Mouse (Mus musculus) kidney, postnatal 10 days (tissue): ENCODE results near the gene Rimbp2.
"Not testable (repeated sequence)": the region's sequence is repeated elsewhere in the genome, so short reads cannot be mapped to it uniquely, and the experiment has no call there.

ENCODE experiments used
- DNase-seq: peaks from one replicate; pipeline ENCODE4 v3.0.0; 2021; ENCODE audit warnings: mixed read lengths

Gene Rimbp2

DNA sequence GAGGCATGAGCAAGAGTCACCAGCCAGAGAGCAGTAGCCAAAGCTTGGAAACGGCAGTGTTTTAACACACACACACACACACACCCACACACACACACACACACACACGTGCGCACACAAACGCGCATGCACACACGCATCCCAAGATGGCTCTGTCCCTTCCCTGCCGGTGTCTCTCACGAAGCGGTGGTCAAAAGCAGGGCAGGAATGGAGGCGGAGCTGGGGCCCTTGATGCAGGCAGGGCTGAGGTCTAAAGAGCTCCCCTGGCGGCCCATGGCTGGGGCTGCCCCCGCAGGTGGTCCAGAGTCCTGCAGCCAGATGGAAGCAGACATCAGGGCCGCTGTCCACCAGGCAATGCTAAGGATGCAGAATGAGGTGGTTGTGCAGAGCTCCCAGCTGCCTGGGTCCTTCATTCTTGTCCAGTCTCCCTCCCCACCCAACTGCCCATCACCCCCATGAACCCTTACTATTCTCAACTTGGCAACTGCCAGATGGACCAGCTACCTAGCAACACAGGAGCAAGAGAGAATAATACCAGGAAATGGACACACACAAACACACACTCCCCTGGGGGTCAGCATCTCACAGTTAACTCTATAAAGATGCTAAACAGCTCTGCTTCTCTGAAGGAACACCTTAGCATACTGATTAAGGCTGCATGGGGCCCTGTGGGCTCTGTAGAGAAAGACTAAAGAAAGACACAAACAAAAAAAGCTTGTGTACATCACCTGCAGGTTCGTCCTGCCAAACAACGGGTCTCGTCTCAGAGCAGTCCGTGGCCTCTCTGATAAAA lies at the start of gene Rimbp2:
TSS of gene Rimbp2 (minus strand) at position 209 of the 793 bp plus-strand sequence.
- DNase-seq, result peak; percentile 25

DNA sequence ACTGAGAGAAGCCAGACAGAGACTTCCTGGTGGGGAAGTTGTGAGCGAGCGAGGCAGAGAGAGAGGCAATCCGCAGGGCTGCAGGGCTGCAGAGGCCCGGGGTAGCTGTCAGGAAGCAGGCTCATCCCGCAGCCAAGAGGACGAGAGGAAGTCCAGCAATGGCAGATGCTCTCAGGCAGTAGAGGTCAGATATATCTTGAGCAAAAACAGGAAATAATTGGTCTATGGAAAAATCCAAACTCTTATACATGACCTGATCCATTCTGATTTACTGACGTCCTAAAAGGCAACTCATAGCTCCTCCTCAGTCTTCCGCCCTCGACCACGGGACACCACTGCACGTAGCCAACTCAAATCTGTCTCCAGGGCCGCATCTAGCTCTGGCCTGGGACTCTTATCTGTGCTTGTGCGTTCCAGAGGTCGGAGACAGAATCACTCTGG lies 49.3 kb upstream of the Rimbp2 start:
- DNase-seq, result peak; percentile 75

DNA sequence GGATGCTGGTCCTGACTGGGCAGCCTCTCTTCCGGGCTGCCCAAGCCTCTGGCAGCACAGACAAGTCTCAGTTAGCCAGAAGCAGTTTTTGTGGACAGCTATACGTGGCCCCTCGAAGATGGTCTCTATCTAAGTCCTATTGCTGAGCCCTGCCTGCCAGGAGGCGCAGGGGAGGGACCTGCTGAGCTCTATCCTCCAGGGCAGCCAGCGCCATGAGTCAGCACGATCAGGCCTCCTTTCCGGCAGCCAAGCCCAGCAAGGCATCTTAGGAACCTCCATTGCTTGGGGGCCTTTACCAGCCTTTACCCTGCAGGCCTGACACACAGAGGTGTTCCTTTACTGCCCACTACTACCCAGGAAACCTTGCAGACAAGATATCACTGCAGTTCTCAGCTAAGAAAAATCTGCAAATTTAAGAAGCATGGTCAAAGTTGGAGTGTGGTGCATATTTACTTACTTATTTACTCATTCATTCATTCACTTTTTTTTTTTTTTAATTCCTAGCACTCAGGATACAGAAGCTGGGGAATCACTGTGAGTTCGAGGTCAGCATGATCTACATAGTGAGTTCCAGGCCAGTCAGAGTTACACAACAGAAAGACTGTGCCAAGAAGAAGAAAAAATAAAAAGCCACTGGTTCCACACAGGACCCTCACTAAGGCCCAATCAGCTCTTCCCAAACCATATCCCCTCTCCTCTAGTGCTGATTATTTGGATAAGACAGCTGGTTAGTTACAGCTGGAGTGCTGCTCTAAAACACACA lies 47.6 kb upstream of the Rimbp2 start:
- DNase-seq, result peak; percentile 33

DNA sequence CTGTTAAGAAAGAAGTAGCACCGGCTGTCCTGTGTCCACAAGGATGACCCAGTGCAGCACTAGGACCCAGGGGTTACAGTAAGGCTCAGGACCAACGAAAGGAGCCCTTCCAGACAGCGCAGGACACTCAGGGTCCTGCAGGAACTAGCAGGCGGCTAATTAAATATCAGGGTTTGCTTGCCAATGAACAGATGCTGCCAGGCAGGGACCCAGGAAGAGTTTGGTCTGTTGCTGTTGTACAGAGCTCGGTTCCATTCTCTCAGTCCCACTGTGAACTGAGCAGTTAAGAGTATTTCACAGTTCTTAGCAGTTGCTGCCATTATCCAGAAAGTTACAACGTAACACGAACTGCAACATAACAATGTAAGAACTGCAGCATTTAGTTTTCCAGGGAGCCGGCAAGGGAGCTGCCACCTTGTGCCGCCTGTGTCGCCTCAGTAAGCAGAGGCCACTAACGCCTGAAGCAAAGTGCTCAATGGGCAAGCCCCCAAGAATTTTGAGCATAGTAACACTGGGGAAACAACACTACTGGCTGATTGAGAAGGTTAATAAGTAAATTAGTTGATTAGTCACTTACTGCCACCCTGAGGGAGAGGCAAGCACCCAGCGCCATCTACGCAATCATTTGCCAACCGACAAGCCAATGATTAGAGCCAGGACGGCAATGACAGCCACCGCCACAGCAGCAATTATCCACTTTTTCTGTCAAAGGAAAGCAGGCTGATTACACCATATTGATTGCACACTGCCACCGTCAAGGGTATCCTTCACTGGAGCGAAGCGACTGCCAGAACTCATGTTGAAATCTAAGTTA lies 34.1 kb upstream of the Rimbp2 start:
- peak; percentile 51 for DNase-seq

DNA sequence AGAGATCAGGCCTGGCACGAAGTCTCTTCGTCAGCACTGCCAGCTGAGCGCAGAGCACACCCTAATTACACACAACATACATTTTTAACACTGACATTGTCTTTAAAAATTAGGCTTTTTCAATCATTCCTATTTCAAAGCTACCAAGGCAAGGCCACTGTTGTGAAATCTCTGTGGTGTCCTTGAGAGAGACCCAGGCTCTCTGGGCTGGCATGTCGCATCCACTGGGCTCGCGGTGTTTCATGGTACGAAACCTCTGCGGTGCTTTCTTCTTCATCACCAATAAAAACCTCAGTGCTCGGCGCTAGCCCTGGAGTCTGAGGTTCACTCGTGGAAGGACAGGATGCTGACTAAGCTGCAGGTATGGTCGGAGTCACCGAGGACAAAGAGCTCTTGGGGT lies 32.7 kb upstream of the Rimbp2 start:
- no peak for DNase-seq

DNA sequence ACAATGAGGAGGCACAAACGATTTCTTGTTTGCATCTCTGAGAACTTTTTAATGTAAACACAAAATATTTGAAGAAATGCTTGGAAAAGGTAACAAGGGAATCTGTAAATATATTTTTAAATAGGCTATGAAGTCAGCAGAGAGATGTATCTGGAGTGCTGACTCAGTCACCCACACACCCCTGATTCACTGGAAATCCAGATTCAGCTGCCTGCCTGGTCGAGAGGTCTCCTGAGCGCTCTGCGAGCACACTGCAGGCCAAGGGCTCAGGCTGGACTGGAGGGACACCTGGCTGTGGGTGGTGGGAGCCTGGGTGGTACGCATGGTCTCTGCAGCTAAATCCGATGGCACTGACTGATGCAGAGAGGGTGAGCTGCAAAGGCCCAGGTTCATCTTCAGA lies 31.2 kb upstream of the Rimbp2 start:
- no peak for DNase-seq

DNA sequence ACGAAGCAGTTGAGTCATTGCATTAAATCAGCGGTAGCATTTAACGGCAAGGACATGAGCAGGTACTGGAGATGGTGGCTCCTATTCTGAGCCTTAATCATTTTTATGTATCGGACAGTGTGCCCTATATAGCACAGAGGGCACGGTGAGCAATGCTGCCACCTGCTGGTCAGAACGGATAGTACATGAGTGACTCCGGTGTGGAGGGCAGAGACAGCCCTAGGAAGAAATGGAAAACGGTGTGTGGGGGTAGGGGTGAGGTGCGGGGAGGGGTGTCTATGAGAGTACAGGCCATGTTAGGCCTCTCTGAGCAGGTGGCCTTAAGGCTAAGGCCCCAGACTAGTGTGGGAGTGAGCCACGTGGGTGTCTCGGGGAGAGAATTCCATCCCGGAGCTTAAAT lies 28.3 kb upstream of the Rimbp2 start:
- DNase-seq, result peak; percentile 78

DNA sequence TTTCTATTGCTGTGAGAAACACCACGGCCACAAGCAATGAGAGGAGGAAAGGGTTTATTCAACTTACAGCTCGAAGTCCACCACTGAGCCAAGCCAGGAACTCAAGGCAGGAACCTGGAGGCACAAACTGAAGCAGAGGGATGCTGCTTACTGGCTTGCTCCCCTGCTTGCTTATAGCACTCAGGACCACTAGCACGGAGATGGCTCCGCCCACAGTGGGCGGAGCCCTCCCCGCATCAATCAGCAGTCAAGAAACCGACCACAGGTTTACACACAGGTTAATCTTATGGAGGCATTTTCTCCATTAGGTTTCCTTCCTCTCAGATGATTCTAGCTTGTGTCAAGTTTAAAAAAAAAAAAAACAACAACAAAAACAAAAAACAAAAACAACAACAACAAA lies 27.6 kb upstream of the Rimbp2 start:
- no peak for DNase-seq

DNA sequence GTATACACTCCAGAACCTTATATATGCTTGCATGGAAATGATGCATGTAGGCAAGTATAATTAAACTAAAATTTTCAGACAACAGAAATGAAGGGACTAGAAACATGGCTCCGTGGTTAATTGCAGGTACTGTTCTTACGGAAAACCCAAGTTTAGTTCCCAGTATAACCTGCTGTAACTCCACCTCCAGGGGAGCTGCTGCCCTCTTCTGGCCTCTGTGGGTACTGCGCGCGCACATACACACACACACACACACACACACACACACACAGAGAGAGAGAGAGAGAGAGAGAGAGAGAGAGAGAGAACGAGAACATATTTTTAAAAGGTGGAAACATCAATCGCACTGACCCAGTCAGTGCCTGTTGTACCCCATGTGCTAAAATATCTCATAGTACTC lies 25.7 kb upstream of the Rimbp2 start:
- DNase-seq, result no peak

DNA sequence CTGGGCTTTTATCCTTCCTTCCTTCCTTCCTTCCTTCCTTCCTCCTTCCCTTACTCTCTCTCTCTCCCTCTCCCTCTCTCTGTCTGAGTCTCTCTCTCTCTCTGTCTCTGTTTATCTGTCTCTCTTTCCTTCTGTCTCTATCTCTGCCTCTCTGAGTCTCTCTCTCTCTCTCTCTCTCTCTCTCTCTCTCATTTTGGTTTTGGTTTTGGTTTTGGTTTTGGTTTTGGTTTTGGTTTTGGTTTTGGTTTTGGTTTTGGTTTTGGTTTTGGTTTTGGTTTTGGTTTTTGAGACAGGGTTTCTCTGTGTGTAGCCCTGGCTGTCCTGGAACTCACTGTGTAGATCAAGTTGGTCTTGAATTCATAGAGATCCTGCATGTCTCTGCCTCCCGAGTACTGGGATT lies 24.2 kb upstream of the Rimbp2 start:
- not testable (repeated sequence) for DNase-seq

DNA sequence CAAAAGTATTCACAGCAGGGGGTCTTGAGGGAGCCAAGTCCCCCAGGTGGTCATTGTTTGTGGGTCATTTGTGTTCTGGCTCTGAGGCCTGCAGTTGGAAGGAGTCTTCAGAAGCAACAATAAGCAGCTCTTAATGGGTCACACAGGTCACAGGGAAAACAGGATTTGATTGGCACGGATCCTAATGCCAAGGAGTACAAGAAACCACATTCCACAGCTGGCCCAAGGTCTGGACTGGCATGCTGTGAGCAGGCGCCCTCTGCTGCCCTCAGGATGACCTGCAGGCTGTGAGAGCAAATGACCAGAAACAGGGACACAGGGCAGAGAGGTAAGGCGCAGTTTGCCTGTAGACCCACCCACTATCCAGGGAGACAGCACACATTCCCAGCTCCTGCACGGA lies 23.0 kb upstream of the Rimbp2 start:
- peak; percentile 67 for DNase-seq

DNA sequence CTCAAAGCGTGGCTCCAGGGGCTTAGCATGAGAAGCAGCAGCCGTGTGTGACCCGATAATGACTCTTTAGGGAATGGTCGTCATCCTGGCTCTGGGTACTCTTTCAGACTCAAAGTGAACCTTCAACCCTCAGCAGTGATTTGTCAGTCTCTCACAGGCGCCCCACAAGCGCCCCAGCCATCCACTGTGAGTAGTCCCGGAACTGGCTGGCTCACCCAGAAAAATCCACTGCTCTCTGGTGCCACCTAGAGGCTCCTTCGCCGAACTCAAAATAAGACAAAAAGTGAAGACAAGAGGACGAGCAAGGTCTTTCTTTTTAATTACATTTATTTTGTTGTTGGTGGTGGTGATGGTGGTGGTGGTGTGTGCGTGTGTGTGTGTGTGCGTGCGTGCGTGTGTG lies 18.0 kb upstream of the Rimbp2 start:
- peak; percentile 82 for DNase-seq

DNA sequence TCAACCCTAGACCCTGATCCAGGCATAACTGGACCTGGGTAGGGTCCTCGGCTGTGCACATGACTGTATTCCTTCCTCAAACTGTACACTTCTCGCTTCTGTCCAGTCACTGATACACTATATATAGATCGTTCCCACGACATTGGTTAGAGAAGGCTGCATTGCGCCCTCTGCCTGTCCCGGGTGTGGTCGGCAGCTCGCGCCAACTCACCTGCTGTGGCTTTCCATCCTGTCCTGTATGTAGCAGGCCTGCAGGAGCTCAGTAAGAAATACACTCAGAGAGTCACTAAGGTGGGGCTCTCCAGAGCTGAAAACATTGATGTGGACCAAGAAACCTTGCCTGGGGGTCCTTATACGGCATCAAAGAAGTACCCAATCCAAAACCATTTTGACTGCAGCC lies 17.6 kb upstream of the Rimbp2 start:
- no peak for DNase-seq

DNA sequence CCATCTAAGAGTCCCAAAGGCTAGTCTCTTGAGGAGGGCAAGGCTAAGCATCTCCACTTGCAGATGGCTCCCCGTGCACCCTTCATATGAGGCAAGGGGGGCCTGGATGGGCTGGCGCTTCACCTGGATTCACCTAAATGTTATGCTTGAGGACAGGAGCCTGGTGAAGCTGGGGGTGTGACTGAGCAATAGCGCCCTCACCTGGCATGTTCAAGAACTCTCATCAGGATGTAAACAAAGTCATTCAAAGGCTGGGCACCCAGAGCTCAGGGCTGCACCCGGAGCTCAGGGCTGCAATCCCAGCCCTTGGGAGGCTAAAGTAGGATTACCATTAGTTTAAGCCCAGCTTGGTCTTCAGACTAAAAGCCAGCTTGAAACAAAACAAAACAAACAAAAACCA lies 11.1 kb upstream of the Rimbp2 start:
- no peak for DNase-seq

DNA sequence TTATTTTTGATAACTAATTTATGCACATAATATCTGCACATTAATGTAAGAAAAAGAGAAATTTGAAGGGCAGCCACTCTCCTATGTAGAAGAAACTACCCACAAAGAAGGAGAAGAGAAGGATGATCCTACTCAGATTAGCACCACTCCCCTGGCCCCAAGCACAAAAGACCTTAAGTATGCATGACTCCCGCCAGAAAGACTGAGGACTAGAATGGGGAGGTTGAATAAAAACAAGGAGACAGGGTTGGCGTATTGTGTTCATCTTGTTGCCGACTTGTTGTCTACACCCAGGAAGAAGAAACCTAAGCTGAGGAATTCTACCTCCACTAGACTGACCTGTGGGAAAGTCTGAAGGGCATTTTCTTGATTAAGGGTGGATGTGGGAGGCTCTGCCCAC lies 5.6 kb upstream of the Rimbp2 start:
- DNase-seq, result no peak

DNA sequence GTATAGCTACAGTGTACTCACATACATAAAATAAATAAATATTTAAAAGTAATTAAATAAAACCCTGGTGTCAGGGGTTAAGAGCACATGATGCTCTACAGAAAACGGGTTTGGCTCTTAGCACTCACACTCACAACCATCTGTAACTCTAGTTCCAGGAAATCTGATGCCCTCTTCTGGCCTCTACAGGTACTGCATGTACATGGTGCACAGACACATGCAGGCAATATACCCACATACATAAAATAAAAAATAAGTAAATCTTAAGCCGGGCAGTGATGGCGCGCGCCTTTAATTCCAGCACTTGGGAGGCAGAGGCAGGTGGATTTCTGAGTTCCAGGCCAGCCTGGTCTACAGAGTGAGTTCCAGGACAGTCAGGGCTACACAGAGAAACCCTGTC lies 1.1 kb upstream of the Rimbp2 start:
- not testable (repeated sequence) for DNase-seq

DNA sequence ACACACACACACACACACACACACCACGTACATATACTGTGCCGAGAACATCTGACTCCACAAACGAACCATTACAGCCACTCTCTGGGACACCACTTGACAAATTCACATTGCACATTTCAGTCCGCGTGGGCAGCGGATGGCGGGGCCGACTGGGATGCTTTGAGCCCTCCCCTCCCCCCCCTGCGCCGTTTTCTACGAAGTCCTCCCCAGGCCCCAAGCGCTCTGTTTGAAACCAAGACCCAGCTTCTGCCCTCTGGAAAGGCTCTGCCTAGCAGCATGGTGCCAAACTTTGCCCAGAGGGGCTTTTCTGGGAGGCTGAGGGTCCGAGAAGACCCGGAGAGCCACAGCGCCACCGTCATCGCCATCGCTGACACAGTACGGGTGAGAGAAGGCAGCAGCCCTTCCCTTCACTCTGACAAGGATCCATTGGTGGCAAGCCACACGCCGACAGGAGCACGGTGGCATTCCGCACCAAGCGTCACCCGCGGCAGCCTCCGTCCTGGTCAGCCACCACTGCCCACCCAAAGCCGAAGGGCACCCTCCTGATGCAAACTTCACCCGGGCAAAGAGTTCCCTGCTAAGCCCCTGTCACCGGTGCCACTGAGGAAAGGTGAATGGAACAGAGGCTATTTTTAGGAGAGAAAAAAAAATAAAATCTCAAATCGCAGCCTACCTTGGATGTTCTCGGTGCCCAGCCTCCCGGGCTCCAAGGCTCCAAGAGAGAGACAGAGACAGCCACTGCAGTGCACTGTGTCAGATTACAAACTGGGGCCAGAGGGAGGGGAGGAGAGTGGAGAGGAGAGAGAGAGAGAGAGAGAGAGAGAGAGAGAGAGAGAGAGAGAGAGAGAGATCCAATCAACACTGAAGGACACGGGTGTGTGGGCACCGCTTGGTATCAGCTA lies 743 bp downstream of the Rimbp2 start:
- DNase-seq, result no peak

DNA sequence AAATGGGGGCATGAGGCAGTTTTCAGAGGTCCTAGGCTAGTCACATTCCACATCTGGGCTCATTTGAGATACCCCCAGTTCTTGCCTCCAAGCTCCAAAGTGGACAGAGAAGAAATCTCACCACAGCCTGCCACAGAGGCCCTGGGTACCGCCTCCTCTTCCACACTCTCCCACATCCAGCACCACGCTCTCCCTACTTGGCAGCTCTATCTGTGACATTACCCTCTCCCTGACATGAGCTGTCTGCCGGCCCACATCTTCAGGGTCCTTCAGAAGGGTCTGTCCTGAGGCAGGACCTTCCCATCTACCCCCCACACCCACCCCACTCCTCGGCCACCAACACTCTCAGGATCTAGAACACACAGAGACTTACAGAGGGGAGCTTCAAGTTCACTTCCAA lies 1.8 kb downstream of the Rimbp2 start:
- no peak for DNase-seq

DNA sequence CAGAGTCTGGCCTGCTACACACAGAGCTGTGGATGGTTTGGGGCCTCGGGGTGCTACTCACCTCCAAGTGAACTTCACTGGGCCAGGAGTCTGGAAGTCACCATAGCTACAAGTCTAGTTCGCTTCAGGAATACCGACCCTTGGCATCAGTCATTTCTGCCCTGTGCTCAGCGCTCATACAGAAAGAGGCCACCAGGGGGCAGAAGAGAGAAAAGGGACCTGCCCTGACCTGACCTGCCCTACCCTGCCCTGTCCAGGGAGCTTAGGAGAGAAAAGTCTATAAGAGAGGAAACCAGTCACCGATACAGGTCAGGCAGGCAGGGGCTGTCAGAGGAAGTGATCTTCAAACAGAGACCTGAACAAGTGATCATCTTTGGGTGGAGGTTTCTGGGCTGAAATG lies 6.2 kb downstream of the Rimbp2 start:
- peak; percentile 45 for DNase-seq

DNA sequence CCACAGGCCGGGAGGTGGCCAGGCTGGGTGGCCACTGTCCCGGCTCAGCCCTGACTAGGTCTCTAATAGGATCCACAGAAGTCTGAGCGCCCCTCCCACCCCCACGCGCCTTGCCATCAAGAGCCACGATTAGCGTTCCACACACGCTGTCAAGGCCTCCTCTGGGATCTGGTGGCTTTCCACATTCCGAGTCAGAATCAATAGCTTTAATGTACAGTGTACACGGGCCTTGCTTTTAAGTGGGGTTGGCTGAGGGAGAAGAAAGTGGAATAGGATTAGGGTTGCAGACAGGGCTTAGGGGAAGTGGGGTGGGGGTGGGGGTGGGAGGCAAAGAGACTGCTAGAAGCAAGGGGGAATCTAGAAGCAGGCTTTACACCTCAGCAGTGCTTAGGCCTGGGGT lies 12.8 kb downstream of the Rimbp2 start:
- no peak for DNase-seq

DNA sequence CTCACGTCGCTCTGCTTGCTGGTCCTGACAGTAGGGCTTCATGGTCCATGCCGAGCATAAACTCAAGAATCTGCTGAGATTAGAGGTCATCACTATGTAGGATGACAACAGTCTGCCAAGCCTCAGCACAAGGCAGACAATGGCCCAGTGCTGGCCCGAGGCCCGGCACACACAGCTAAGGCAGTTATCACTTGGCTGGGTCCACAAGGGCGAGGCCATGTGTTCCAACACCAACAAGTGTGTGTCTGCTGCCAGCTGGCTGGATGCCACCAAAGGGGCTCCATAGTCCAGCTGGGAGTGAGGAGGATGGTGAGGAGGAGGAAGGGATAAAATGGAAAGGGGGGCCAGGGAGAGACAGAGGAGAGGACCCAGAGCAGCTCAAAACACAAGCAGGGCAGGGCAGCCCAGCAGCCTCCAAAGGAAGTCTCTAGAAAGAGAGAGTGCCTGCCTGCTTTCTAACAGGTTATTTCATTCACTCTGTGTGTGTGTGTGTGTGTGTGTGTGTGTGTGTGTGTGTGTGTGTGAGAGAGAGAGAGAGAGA lies 17.9 kb downstream of the Rimbp2 start:
- peak; percentile 36 for DNase-seq

DNA sequence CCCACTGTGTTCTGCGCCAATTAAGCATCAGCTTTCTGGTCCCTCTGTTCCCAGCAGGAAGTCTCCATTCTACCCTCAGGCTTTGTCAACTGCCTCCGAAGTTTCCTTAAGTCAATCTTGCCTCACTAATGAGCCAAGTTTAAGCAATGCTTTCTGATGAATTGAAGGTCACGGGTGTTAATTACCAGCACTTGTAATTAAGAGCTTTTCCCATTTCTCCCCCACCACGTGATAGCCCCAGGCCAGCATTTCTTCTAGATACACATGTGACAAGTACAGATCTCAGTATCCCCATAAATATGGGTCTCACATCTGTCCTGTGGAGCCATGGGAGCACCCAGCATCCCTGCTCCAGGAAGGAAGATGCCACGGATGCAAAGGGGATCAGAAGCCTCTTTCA lies 20.5 kb downstream of the Rimbp2 start:
- DNase-seq, result no peak
